Mouse (Mus musculus) liver, embryonic 15.5 days (tissue): ENCODE data around the gene Dcun1d3. TPM values are rescaled to one million over a fixed set of nuclear protein-coding genes. Genes with fewer than 3 reads are reported as not detected.

Source experiments
- ATAC-seq: fragments of 200-750 bp; cut with Nextera tagmentation; 2 replicates; pipeline ENCODE4 v1.8.0; 2017; ENCODE audit warnings: moderate number of reproducible peaks, mild to moderate bottlenecking, moderate library complexity; ENCODE audit not compliant: insufficient read depth
- H3K27ac ChIP-seq: fragments of 300-500 bp; sonication (generic); replicated peaks from 2 replicates; pipeline ENCODE4 v1.5.1; 2015; ENCODE audit warnings: mild to moderate bottlenecking, inconsistent platforms
- H3K27me3 ChIP-seq: fragments of 300-500 bp; sonication (generic); 2 replicates; pipeline ENCODE4 v1.6.1; 2015; ENCODE audit warnings: mild to moderate bottlenecking, inconsistent platforms
- H3K36me3 ChIP-seq: fragments of 300-500 bp; sonication (generic); replicated peaks from 2 replicates; pipeline ENCODE4 v1.6.1; 2015; ENCODE audit warnings: moderate library complexity, mild to moderate bottlenecking, inconsistent platforms
- H3K4me1 ChIP-seq: fragments of 300-500 bp; sonication (generic); replicated peaks from 2 replicates; pipeline ENCODE4 v1.6.1; 2015; ENCODE audit warnings: inconsistent platforms
- H3K4me2 ChIP-seq: fragments of 300-500 bp; sonication (generic); 2 replicates; pipeline ENCODE4 v1.6.1; 2015; ENCODE audit warnings: moderate library complexity, mild to moderate bottlenecking, inconsistent platforms
- H3K4me3 ChIP-seq: fragments of 300-500 bp; sonication (generic); replicated peaks from 2 replicates; pipeline ENCODE4 v1.5.1; 2015; ENCODE audit warnings: mild to moderate bottlenecking, inconsistent platforms
- H3K9ac ChIP-seq: fragments of 300-500 bp; sonication (generic); 2 replicates; pipeline ENCODE4 v1.6.1; 2015; ENCODE audit warnings: moderate library complexity, mild to moderate bottlenecking, inconsistent platforms
- H3K9me3 ChIP-seq: fragments of 300-500 bp; sonication (generic); replicated peaks from 2 replicates; pipeline ENCODE4 v1.6.1; 2016; ENCODE audit warnings: inconsistent platforms
- WGBS: fragments of 180-500 bp; shearing (Covaris S2); methylation state at CpG from one replicate; pipeline ENCODE4 v1.1.7; 2015; ENCODE audit warnings: mixed read lengths; ENCODE audit not compliant: insufficient replicate concordance; 5-methylcytosine and 5-hydroxymethylcytosine counted together
- polyA plus RNA-seq: library from polyadenylated mRNA; unstranded; fragments of >200 nt; fragmentation: Nextera tagmentation; extraction: Ambion mirVana; gene quantifications from 2 replicates; pipeline ENCODE4 v1.2.1, GENCODE M21; 2015

Gene Dcun1d3
- polyA plus RNA-seq, 1 experiment from 2014 or later: 1.6 TPM

GRCm38 (mm10) chr7:119852494-119852893, 43.6 kb downstream of the Dcun1d3 start:
- no peak overlapping the region for H3K9ac ChIP-seq
- no peaks in the 10 kb centered on the region for H3K9me3 ChIP-seq
- no peak overlapping the region for H3K27ac ChIP-seq
- no peak for ATAC-seq
- peaks cover 23% of the 10 kb centered on the region; the same call in 1 of the 2 replicates for H3K36me3 ChIP-seq
- no peaks in the 10 kb centered on the region for H3K27me3 ChIP-seq
- H3K4me3 ChIP-seq: no peak overlapping the region
- no peaks in the 10 kb centered on the region for H3K4me1 ChIP-seq
- H3K4me2 ChIP-seq: no peak overlapping the region

GRCm38 (mm10) chr7:119850737-119851136, 45.4 kb downstream of the Dcun1d3 start:
- no peak overlapping the region for H3K27ac ChIP-seq
- H3K4me1 ChIP-seq: no peaks in the 10 kb centered on the region
- H3K4me2 ChIP-seq: no peak overlapping the region
- ATAC-seq: no peak
- no peak overlapping the region for H3K9ac ChIP-seq
- no peak overlapping the region for H3K4me3 ChIP-seq
- peaks cover 17% of the 10 kb centered on the region; the same call in 1 of the 2 replicates for H3K36me3 ChIP-seq
- no peaks in the 10 kb centered on the region for H3K27me3 ChIP-seq
- H3K9me3 ChIP-seq: no peaks in the 10 kb centered on the region
- 77% methylated on average over 5 of the region's 5 CpGs for WGBS

GRCm38 (mm10) chr7:119849096-119849495, 47.0 kb downstream of the Dcun1d3 start:
- Histone ChIP-seq H3K4me1 (0 out of 2 replicates have a peak, but pooled peaks cover 5% of the 10 kb centered on the region), H3K9me3 (no peaks in the 10 kb centered on the region), H3K27ac (no peak overlapping the region), H3K9ac (no peak overlapping the region), H3K4me3 (no peak overlapping the region), H3K27me3 (no peaks in the 10 kb centered on the region), H3K4me2 (no peak overlapping the region), H3K36me3 (peaks cover 29% of the 10 kb centered on the region; the same call in 1 of the 2 replicates)
- no peak for ATAC-seq
- 12% methylated on average over 1 of the region's 1 CpGs for WGBS

GRCm38 (mm10) chr7:119847396-119847795, 48.7 kb downstream of the Dcun1d3 start:
- 84% methylated on average over 2 of the region's 2 CpGs for WGBS
- Histone ChIP-seq H3K27ac (no peak overlapping the region), H3K9me3 (no peaks in the 10 kb centered on the region), H3K4me1 (0 out of 2 replicates have a peak, but pooled peaks cover 5% of the 10 kb centered on the region), H3K4me3 (no peak overlapping the region), H3K27me3 (no peaks in the 10 kb centered on the region), H3K9ac (no peak overlapping the region), H3K36me3 (peaks cover 30% of the 10 kb centered on the region; the same call in 1 of the 2 replicates), H3K4me2 (no peak overlapping the region)
- ATAC-seq: no peak

- Histone ChIP-seq H3K27me3 (no peaks in the 10 kb centered on the region), H3K9me3 (no peaks in the 10 kb centered on the region), H3K27ac (no peak overlapping the region), H3K9ac (no peak overlapping the region), H3K36me3 (peaks cover 26% of the 10 kb centered on the region; the same call in 1 of the 2 replicates), H3K4me3 (no peak overlapping the region), H3K4me2 (no peak overlapping the region), H3K4me1 (0 out of 2 replicates have a peak, but pooled peaks cover 5% of the 10 kb centered on the region)
- 54% methylated on average over 2 of the region's 2 CpGs for WGBS
- no peak for ATAC-seq
Measured at GRCm38 (mm10) chr7:119845541-119845940, 50.6 kb downstream of the Dcun1d3 start.

- Histone ChIP-seq H3K9ac (no peak overlapping the region), H3K9me3 (no peaks in the 10 kb centered on the region), H3K4me2 (no peak overlapping the region), H3K27me3 (no peaks in the 10 kb centered on the region), H3K4me3 (no peak overlapping the region), H3K27ac (no peak overlapping the region), H3K4me1 (0 out of 2 replicates have a peak, but pooled peaks cover 5% of the 10 kb centered on the region), H3K36me3 (peaks cover 17% of the 10 kb centered on the region; the same call in 1 of the 2 replicates)
- WGBS: 84% methylated on average over 4 of the region's 4 CpGs
- no peak for ATAC-seq
Measured at GRCm38 (mm10) chr7:119841820-119842449, 54.2 kb downstream of the Dcun1d3 start.

GRCm38 (mm10) chr7:119835996-119836777, 59.9 kb downstream of the Dcun1d3 start:
- Histone ChIP-seq H3K4me1 (no peaks in the 10 kb centered on the region), H3K9me3 (no peaks in the 10 kb centered on the region), H3K27ac (no peak overlapping the region), H3K9ac (no peak overlapping the region), H3K4me3 (no peak overlapping the region), H3K4me2 (no peak overlapping the region), H3K27me3 (no peaks in the 10 kb centered on the region), H3K36me3 (peaks cover 10% of the 10 kb centered on the region; the same call in 1 of the 2 replicates)
- no peak for ATAC-seq
- WGBS: 68% methylated on average over 4 of the region's 4 CpGs

- no peak for ATAC-seq
- no peaks in the 10 kb centered on the region for H3K27me3 ChIP-seq
- no peak overlapping the region for H3K4me2 ChIP-seq
- H3K27ac ChIP-seq: no peak overlapping the region
- no peaks in the 10 kb centered on the region for H3K4me1 ChIP-seq
- WGBS: 83% methylated on average over 1 of the region's 1 CpGs
- no peak overlapping the region for H3K4me3 ChIP-seq
- H3K9me3 ChIP-seq: no peaks in the 10 kb centered on the region
- no peak overlapping the region for H3K9ac ChIP-seq
- peaks cover 10% of the 10 kb centered on the region; the same call in 1 of the 2 replicates for H3K36me3 ChIP-seq
Measured at GRCm38 (mm10) chr7:119835371-119835770, 60.7 kb downstream of the Dcun1d3 start.

GRCm38 (mm10) chr7:119808723-119809122, 87.4 kb downstream of the Dcun1d3 start:
- Histone ChIP-seq H3K27ac (no peak overlapping the region), H3K9ac (no peak overlapping the region), H3K4me3 (no peak overlapping the region), H3K4me2 (no peak overlapping the region), H3K9me3 (no peaks in the 10 kb centered on the region), H3K4me1 (no peaks in the 10 kb centered on the region), H3K27me3 (no peaks in the 10 kb centered on the region), H3K36me3 (peaks cover 38% of the 10 kb centered on the region)
- WGBS: 74% methylated on average over 3 of the region's 3 CpGs
- ATAC-seq: no peak

- Histone ChIP-seq H3K27ac (no peak overlapping the region), H3K9ac (no peak overlapping the region), H3K4me3 (no peak overlapping the region), H3K9me3 (no peaks in the 10 kb centered on the region), H3K4me2 (no peak overlapping the region), H3K36me3 (peaks cover 38% of the 10 kb centered on the region), H3K27me3 (no peaks in the 10 kb centered on the region), H3K4me1 (no peaks in the 10 kb centered on the region)
- ATAC-seq: no peak
- 78% methylated on average over 5 of the region's 5 CpGs for WGBS
Measured at GRCm38 (mm10) chr7:119807396-119807795, 88.7 kb downstream of the Dcun1d3 start.
